Mouse (Mus musculus): Measurements from ENCODE around the gene Pepd. TPM values are rescaled to one million over a fixed set of nuclear protein-coding genes. Genes with fewer than 3 reads are reported as not detected.

Gene Pepd
- total and polyA plus RNA-seq, 3 experiments = 29.7 to 48.0 TPM; not detected in 1

DNA sequence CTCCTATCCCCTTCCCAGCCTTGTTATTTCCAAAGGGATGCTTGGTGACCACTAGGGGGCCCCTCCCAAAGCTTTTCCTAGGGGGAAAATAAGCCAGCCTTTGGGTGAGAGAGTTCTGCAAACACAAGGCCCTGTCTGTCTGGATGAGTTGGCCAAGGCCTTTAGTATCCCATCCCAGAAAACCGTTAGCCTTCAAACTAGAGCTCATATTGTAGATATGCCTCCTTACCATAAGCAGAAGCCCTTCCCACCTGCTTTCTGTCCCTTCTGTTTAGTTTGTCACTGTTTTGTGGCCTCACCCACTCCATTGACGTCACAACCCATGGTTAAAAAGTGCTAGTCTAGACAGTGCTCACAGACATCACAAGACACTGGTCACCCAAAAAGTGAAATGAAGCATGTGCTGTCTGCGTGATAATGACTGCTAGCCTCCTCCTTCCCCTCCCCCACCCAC is 114.7 kb downstream of the Pepd start:
- Histone ChIP-seq H3K36me3 (ENCODE audit: control insufficient read depth in 1 of 2, insufficient read depth in 2 of 2, low read length in 2 of 2) (no peaks in the 10 kb centered on the region), H3K4me3 (ENCODE audit: control insufficient read depth in 1 of 2, insufficient read depth in 1 of 2, low read depth in 2 of 2, low read length in 2 of 2) (no peak overlapping the region), H3K27me3 (ENCODE audit: control insufficient read depth in 1 of 2, insufficient read depth in 2 of 2, low read length in 2 of 2) (no peaks in the 10 kb centered on the region), H3K4me1 (ENCODE audit: control insufficient read depth in 1 of 2, insufficient read depth in 2 of 2, low read length in 2 of 2) (no peaks in the 10 kb centered on the region), H3K9me3 (replicated peaks; ENCODE audit: insufficient read depth, low read length) (no peaks in the 10 kb centered on the region), H3K9ac (ENCODE audit: control insufficient read depth, low read depth, low read length, poor library complexity, severe bottlenecking) (no peak overlapping the region), H3K27ac (ENCODE audit: control insufficient read depth, low read depth, low read length) (no peak overlapping the region), H3K79me2 (ENCODE audit: control insufficient read depth, insufficient read depth, low read length, poor library complexity) (no peaks in the 10 kb centered on the region)
- TF ChIP-seq MAX (IDR thresholded peaks at IDR 0.05; ENCODE audit: low read length) (no peak), MYB (IDR thresholded peaks at IDR 0.05; ENCODE audit: low read depth, low read length) (no peak), USF1 (IDR thresholded peaks at IDR 0.05; ENCODE audit: low read depth, low read length) (no peak), MAZ (IDR thresholded peaks at IDR 0.05; ENCODE audit: low read depth, low read length) (no peak), RCOR1 (IDR thresholded peaks at IDR 0.05; ENCODE audit: low read depth, low read length) (no peak), GABPA (IDR thresholded peaks at IDR 0.05; ENCODE audit: low read depth, low read length) (no peak), ZMIZ1 (IDR thresholded peaks at IDR 0.05; ENCODE audit: low read depth, low read length) (no peak), MAFK (IDR thresholded peaks at IDR 0.05; ENCODE audit: borderline replicate concordance, low read depth, low read length) (no peak), ELF1 (IDR thresholded peaks at IDR 0.05; ENCODE audit: low read depth, low read length) (no peak), RAD21 (IDR thresholded peaks at IDR 0.05; ENCODE audit: low read depth, low read length) (peak; percentile 11), CTCF (IDR thresholded peaks at IDR 0.05 in 2 of 3, conservative IDR thresholded peaks at IDR 0.05 in 1 of 3; ENCODE audit: control insufficient read depth in 1 of 3, insufficient read depth in 1 of 3, low read depth in 2 of 3, low read length in 3 of 3, poor library complexity in 1 of 3, severe bottlenecking in 1 of 3) (peak; percentile 12 to 43 (median 35); a peak in 3 of 6 replicates), SMC3 (IDR thresholded peaks at IDR 0.05; ENCODE audit: low read depth, low read length) (peak; percentile 49), E2F4 (IDR thresholded peaks at IDR 0.05; ENCODE audit: borderline replicate concordance, low read depth, low read length) (no peak), TBP (IDR thresholded peaks at IDR 0.05; ENCODE audit: low read depth, low read length) (no peak)
- no peak for DNase-seq (ENCODE audit: low read depth, low spot score)

GRCm38 (mm10) chr7:35027801-35028420 is 115.7 kb downstream of the Pepd start:
- DNase-seq (ENCODE audit: low read depth, low spot score) = no peak
- Histone ChIP-seq H3K4me1 (ENCODE audit: control insufficient read depth in 1 of 2, insufficient read depth in 2 of 2, low read length in 2 of 2) (no peaks in the 10 kb centered on the region), H3K9me3 (replicated peaks; ENCODE audit: insufficient read depth, low read length) (no peaks in the 10 kb centered on the region), H3K9ac (ENCODE audit: control insufficient read depth, low read depth, low read length, poor library complexity, severe bottlenecking) (no peak overlapping the region), H3K27me3 (ENCODE audit: control insufficient read depth in 1 of 2, insufficient read depth in 2 of 2, low read length in 2 of 2) (no peaks in the 10 kb centered on the region), H3K79me2 (ENCODE audit: control insufficient read depth, insufficient read depth, low read length, poor library complexity) (no peaks in the 10 kb centered on the region), H3K27ac (ENCODE audit: control insufficient read depth, low read depth, low read length) (no peak overlapping the region), H3K36me3 (ENCODE audit: control insufficient read depth in 1 of 2, insufficient read depth in 2 of 2, low read length in 2 of 2) (no peaks in the 10 kb centered on the region), H3K4me3 (ENCODE audit: control insufficient read depth in 1 of 2, insufficient read depth in 1 of 2, low read depth in 2 of 2, low read length in 2 of 2) (no peak overlapping the region)
- TF ChIP-seq MYB (IDR thresholded peaks at IDR 0.05; ENCODE audit: low read depth, low read length) = no peak
- no peak for TF ChIP-seq NRF1 (IDR thresholded peaks at IDR 0.05; ENCODE audit: insufficient read depth, low read depth, low read length, poor library complexity, severe bottlenecking)
- no peak for TF ChIP-seq USF2 (IDR thresholded peaks at IDR 0.05; ENCODE audit: borderline replicate concordance in 1 of 2, insufficient read depth in 1 of 2, low read depth in 1 of 2, low read length in 2 of 2)
- TF ChIP-seq MAZ (IDR thresholded peaks at IDR 0.05; ENCODE audit: low read depth, low read length) = no peak
- no peak for TF ChIP-seq CHD1 (IDR thresholded peaks at IDR 0.05; ENCODE audit: low read depth, low read length)
- TF ChIP-seq TAL1 (IDR thresholded peaks at IDR 0.05; ENCODE audit: low read length) = no peak
- no peak for TF ChIP-seq MAFK (IDR thresholded peaks at IDR 0.05; ENCODE audit: borderline replicate concordance, low read depth, low read length)
- no peak for TF ChIP-seq GABPA (IDR thresholded peaks at IDR 0.05; ENCODE audit: low read depth, low read length)
- TF ChIP-seq HCFC1 (IDR thresholded peaks at IDR 0.05; ENCODE audit: low read depth, low read length) = no peak
- TF ChIP-seq EP300 (IDR thresholded peaks at IDR 0.05; ENCODE audit: low read depth in 1 of 2, low read length in 2 of 2) = no peak
- no peak for TF ChIP-seq E2F4 (IDR thresholded peaks at IDR 0.05; ENCODE audit: borderline replicate concordance, low read depth, low read length)
- TF ChIP-seq JUND (IDR thresholded peaks at IDR 0.05; ENCODE audit: low read depth, low read length) = no peak
- TF ChIP-seq RAD21 (IDR thresholded peaks at IDR 0.05; ENCODE audit: low read depth, low read length) = no peak
- no peak for TF ChIP-seq MXI1 (IDR thresholded peaks at IDR 0.05; ENCODE audit: low read depth, low read length)
- TF ChIP-seq ZMIZ1 (IDR thresholded peaks at IDR 0.05; ENCODE audit: low read depth, low read length) = no peak
- TF ChIP-seq NELFE (IDR thresholded peaks at IDR 0.05; ENCODE audit: low read depth, low read length) = no peak
- TF ChIP-seq POLR2A (IDR thresholded peaks at IDR 0.05; ENCODE audit: control insufficient read depth in 1 of 2, insufficient read depth in 1 of 2, low read depth in 1 of 2, low read length in 2 of 2, poor library complexity in 1 of 2) = no peak
- no peak for TF ChIP-seq POLR2AphosphoS5 (IDR thresholded peaks at IDR 0.05; ENCODE audit: borderline replicate concordance, low read depth, low read length)
- no peak for TF ChIP-seq TBP (IDR thresholded peaks at IDR 0.05; ENCODE audit: low read depth, low read length)
- TF ChIP-seq ETS1 (IDR thresholded peaks at IDR 0.05; ENCODE audit: low read depth, low read length) = no peak

Measured in MEL (cell line).